Mouse (Mus musculus): Measurements from ENCODE around the gene Sncg. TPM values are rescaled to one million over a fixed set of nuclear protein-coding genes. Genes with fewer than 3 reads are reported as not detected.
A peak's percentile ranks its signal among the peaks of the same experiment; 100 is the strongest.

Gene Sncg
- total and polyA plus RNA-seq, 3 experiments: 11.5 to 14.2 (median 12.9) TPM

- no peak overlapping the region for H3K27ac ChIP-seq
- no peak overlapping the region for H3K9ac ChIP-seq (ENCODE audit: low read depth, low read length)
- H3K36me3 ChIP-seq (ENCODE audit: control insufficient read depth, insufficient read depth, low read length): peaks cover 3% of the 10 kb centered on the region
- intact Hi-C loops (cut with DNase I): no loop called here
- no peaks in the 10 kb centered on the region for H3K4me1 ChIP-seq (ENCODE audit: control insufficient read depth, insufficient read depth, low read length)
- no peak for DNase-seq
- no peak for TF ChIP-seq EP300 (IDR thresholded peaks at IDR 0.05; ENCODE audit: insufficient read depth, low read depth, low read length)
- TF ChIP-seq CTCF (IDR thresholded peaks at IDR 0.05): peak; percentile 32
- H3K27me3 ChIP-seq (ENCODE audit: control insufficient read depth, insufficient read depth, low read length): no peaks in the 10 kb centered on the region
- no peaks in the 10 kb centered on the region for H3K79me2 ChIP-seq (replicated peaks; ENCODE audit: control insufficient read depth, insufficient read depth, low read length)
- no peak overlapping the region for H3K4me3 ChIP-seq
- 68% methylated on average over 12 of the region's 12 CpGs for WGBS
These were observed 28.6 kb downstream of the Sncg start for GRCm38 (mm10) chr14:34345771-34346566.

- Histone ChIP-seq H3K9ac (ENCODE audit: low read depth, low read length) (no peak overlapping the region), H3K36me3 (ENCODE audit: control insufficient read depth, insufficient read depth, low read length) (peaks cover 7% of the 10 kb centered on the region), H3K27ac (no peak overlapping the region), H3K4me3 (no peak overlapping the region), H3K4me1 (ENCODE audit: control insufficient read depth, insufficient read depth, low read length) (no peaks in the 10 kb centered on the region), H3K27me3 (ENCODE audit: control insufficient read depth, insufficient read depth, low read length) (no peaks in the 10 kb centered on the region), H3K79me2 (replicated peaks; ENCODE audit: control insufficient read depth, insufficient read depth, low read length) (no peaks in the 10 kb centered on the region)
- whole genome bisulfite sequencing: 91% methylated on average over 5 of the region's 5 CpGs
- no peak for TF ChIP-seq CTCF (IDR thresholded peaks at IDR 0.05)
- TF ChIP-seq EP300 (IDR thresholded peaks at IDR 0.05; ENCODE audit: insufficient read depth, low read depth, low read length): no peak
- no peak for TF ChIP-seq POLR2A (IDR thresholded peaks at IDR 0.05; ENCODE audit: insufficient read depth, low read depth, low read length)
- DNase-seq: no peak
- intact Hi-C loops (cut with DNase I): no loop called here
These were observed 30.2 kb downstream of the Sncg start for GRCm38 (mm10) chr14:34344361-34344760.

DNA sequence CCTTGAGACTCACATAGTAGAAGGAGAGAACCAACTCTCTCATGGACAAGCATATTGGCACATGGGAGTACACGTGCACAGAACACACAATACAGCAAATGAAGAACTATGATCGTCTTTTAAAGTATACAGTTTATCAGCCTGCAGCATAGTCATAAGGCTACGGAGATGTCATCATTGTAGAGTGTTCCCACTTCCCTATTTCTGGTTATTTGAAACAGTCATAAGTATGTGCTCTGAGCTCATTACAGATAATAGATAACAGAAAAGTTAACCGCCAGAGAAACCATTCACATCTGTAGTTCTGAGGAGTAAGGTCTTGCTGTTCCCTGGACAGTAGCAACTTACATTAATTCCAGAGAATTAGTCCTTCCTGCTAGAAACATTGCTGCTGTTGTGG lies 31.5 kb downstream of the Sncg start:
- Histone ChIP-seq H3K27ac (no peak overlapping the region), H3K36me3 (ENCODE audit: control insufficient read depth, insufficient read depth, low read length) (peaks cover 7% of the 10 kb centered on the region), H3K4me3 (no peak overlapping the region), H3K4me1 (ENCODE audit: control insufficient read depth, insufficient read depth, low read length) (no peaks in the 10 kb centered on the region), H3K27me3 (ENCODE audit: control insufficient read depth, insufficient read depth, low read length) (no peaks in the 10 kb centered on the region), H3K79me2 (replicated peaks; ENCODE audit: control insufficient read depth, insufficient read depth, low read length) (no peaks in the 10 kb centered on the region), H3K9ac (ENCODE audit: low read depth, low read length) (no peak overlapping the region)
- 82% methylated on average over 4 of the region's 4 CpGs for WGBS
- TF ChIP-seq EP300 (IDR thresholded peaks at IDR 0.05; ENCODE audit: insufficient read depth, low read depth, low read length) (no peak), CTCF (IDR thresholded peaks at IDR 0.05) (no peak), POLR2A (IDR thresholded peaks at IDR 0.05; ENCODE audit: insufficient read depth, low read depth, low read length) (no peak)
- no peak for DNase-seq
- intact Hi-C loops (cut with DNase I): no loop called here

DNA sequence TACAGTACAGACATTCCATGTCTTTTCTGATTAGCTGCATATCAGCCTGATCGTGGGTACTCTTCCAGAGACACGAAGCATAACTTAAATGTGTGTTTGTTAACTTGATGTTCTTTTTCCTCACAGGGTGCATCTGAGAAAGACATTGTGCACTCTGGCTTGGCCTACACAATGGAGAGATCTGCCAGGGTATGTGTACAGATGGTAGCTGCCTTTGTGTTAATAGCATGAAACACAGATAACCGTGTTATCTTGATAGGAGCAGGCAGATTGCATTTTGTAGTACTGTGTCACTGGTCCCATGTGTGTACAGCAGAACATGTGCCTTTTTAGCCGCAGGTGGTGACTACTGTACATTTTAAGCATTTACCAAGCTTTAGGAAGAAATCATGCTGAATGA lies 32.6 kb downstream of the Sncg start:
- peaks cover 7% of the 10 kb centered on the region for H3K36me3 ChIP-seq (ENCODE audit: control insufficient read depth, insufficient read depth, low read length)
- H3K4me3 ChIP-seq: no peak overlapping the region
- H3K9ac ChIP-seq (ENCODE audit: low read depth, low read length): no peak overlapping the region
- no peaks in the 10 kb centered on the region for H3K4me1 ChIP-seq (ENCODE audit: control insufficient read depth, insufficient read depth, low read length)
- TF ChIP-seq EP300 (IDR thresholded peaks at IDR 0.05; ENCODE audit: insufficient read depth, low read depth, low read length) (no peak), CTCF (IDR thresholded peaks at IDR 0.05) (no peak), POLR2A (IDR thresholded peaks at IDR 0.05; ENCODE audit: insufficient read depth, low read depth, low read length) (no peak)
- no peak overlapping the region for H3K27ac ChIP-seq
- WGBS: 78% methylated on average over 4 of the region's 4 CpGs
- no peak for DNase-seq
- H3K79me2 ChIP-seq (replicated peaks; ENCODE audit: control insufficient read depth, insufficient read depth, low read length): no peaks in the 10 kb centered on the region
- H3K27me3 ChIP-seq (ENCODE audit: control insufficient read depth, insufficient read depth, low read length): no peaks in the 10 kb centered on the region
- intact Hi-C loops (cut with DNase I): no loop called here

GRCm38 (mm10) chr14:34339446-34339845 lies 35.1 kb downstream of the Sncg start:
- TF ChIP-seq EP300 (IDR thresholded peaks at IDR 0.05; ENCODE audit: insufficient read depth, low read depth, low read length) (no peak), POLR2A (IDR thresholded peaks at IDR 0.05; ENCODE audit: insufficient read depth, low read depth, low read length) (no peak), CTCF (IDR thresholded peaks at IDR 0.05) (no peak)
- WGBS: 67% methylated on average over 1 of the region's 1 CpGs
- Histone ChIP-seq H3K79me2 (replicated peaks; ENCODE audit: control insufficient read depth, insufficient read depth, low read length) (no peaks in the 10 kb centered on the region), H3K27ac (no peak overlapping the region), H3K4me1 (ENCODE audit: control insufficient read depth, insufficient read depth, low read length) (no peaks in the 10 kb centered on the region), H3K4me3 (no peak overlapping the region), H3K36me3 (ENCODE audit: control insufficient read depth, insufficient read depth, low read length) (peaks cover 7% of the 10 kb centered on the region), H3K9ac (ENCODE audit: low read depth, low read length) (no peak overlapping the region), H3K27me3 (ENCODE audit: control insufficient read depth, insufficient read depth, low read length) (no peaks in the 10 kb centered on the region)
- intact Hi-C loops (cut with DNase I): no loop called here
- DNase-seq: no peak

GRCm38 (mm10) chr14:34332476-34332875 lies 42.1 kb downstream of the Sncg start:
- H3K9ac ChIP-seq (ENCODE audit: low read depth, low read length): no peak overlapping the region
- TF ChIP-seq POLR2A (IDR thresholded peaks at IDR 0.05; ENCODE audit: insufficient read depth, low read depth, low read length) (no peak), EP300 (IDR thresholded peaks at IDR 0.05; ENCODE audit: insufficient read depth, low read depth, low read length) (no peak), CTCF (IDR thresholded peaks at IDR 0.05) (no peak)
- H3K4me1 ChIP-seq (ENCODE audit: control insufficient read depth, insufficient read depth, low read length): no peaks in the 10 kb centered on the region
- no peaks in the 10 kb centered on the region; the same call in 1 of the 2 replicates for H3K36me3 ChIP-seq (ENCODE audit: control insufficient read depth, insufficient read depth, low read length)
- no peak overlapping the region for H3K27ac ChIP-seq
- no peak for DNase-seq
- intact Hi-C loops (cut with DNase I): no loop called here
- no peaks in the 10 kb centered on the region for H3K79me2 ChIP-seq (replicated peaks; ENCODE audit: control insufficient read depth, insufficient read depth, low read length)
- H3K27me3 ChIP-seq (ENCODE audit: control insufficient read depth, insufficient read depth, low read length): no peaks in the 10 kb centered on the region
- WGBS: 92% methylated on average over 5 of the region's 5 CpGs
- no peak overlapping the region for H3K4me3 ChIP-seq
